Mouse (Mus musculus) lung, postnatal 0 days (tissue): ENCODE measurements around the gene Sertad2.

Experiments used
- CTCF ChIP-seq: IDR thresholded peaks from 2 replicates; pipeline ENCODE4 v1.5.1; 2016; ENCODE audit warnings: antibody characterized with exemption, mild to moderate bottlenecking
- EP300 ChIP-seq: IDR thresholded peaks from 2 replicates; pipeline ENCODE4 v1.6.1; 2016; ENCODE audit warnings: antibody characterized with exemption, mild to moderate bottlenecking, control low read depth

DNA sequence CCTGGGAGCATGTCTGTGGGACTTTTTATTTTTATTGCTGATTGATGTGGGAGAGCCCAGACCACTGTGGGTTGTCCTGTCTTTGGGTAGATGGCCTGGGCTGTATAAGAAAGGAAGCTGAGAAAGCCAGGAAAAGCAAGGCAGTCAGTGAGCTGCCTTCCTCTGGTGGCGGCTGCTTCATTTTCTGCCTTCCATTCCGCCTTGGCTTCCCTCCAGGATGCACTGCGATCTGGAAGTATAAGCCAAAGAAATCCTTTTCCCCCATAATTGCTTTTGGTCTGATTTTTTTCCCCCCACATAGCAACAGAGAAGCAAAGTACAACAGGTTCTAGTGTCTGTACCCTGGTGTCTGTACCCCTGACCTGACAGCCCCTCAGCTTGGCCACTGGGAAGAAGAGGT, 116.0 kb downstream of the Sertad2 start:
- TF ChIP-seq CTCF (no peak), EP300 (no peak)
